Mouse (Mus musculus) midbrain, embryonic 15.5 days (tissue): Measurements from ENCODE around the gene Tmem217. TPM values are rescaled to one million over a fixed set of nuclear protein-coding genes. Genes with fewer than 3 reads are reported as not detected.
"Not testable (repeated sequence)": the region's sequence is repeated elsewhere in the genome, so short reads cannot be mapped to it uniquely, and the experiment has no call there.

ENCODE experiments used
- ATAC-seq: fragments of 200-750 bp; cut with Nextera tagmentation; replicated peaks from 2 replicates; pipeline ENCODE4 v1.8.0; 2017; ENCODE audit warnings: moderate TSS enrichment
- H3K27ac ChIP-seq: fragments of 300-500 bp; sonication (generic); 2 replicates; pipeline ENCODE4 v1.5.1; 2015; ENCODE audit warnings: mild to moderate bottlenecking, inconsistent platforms
- H3K27me3 ChIP-seq: fragments of 300-500 bp; sonication (generic); replicated peaks from 2 replicates; pipeline ENCODE4 v1.6.1; 2015; ENCODE audit warnings: inconsistent platforms
- H3K36me3 ChIP-seq: fragments of 300-500 bp; sonication (generic); replicated peaks from 2 replicates; pipeline ENCODE4 v1.6.1; 2015; ENCODE audit warnings: inconsistent platforms
- H3K4me1 ChIP-seq: fragments of 300-500 bp; sonication (generic); 2 replicates; pipeline ENCODE4 v1.6.1; 2015; ENCODE audit warnings: inconsistent platforms
- H3K4me2 ChIP-seq: fragments of 300-500 bp; sonication (generic); 2 replicates; pipeline ENCODE4 v1.6.1; 2015; ENCODE audit warnings: inconsistent platforms, mild to moderate bottlenecking, moderate library complexity
- H3K4me3 ChIP-seq: fragments of 300-500 bp; sonication (generic); 2 replicates; pipeline ENCODE4 v1.5.1; 2015; ENCODE audit warnings: mild to moderate bottlenecking, inconsistent platforms
- H3K9ac ChIP-seq: fragments of 300-500 bp; sonication (generic); 2 replicates; pipeline ENCODE4 v1.6.1; 2015; ENCODE audit warnings: mild to moderate bottlenecking, inconsistent platforms
- H3K9me3 ChIP-seq: fragments of 300-500 bp; sonication (generic); 2 replicates; pipeline ENCODE4 v1.6.1; 2016; ENCODE audit warnings: inconsistent platforms
- WGBS: fragments of 180-500 bp; shearing (Covaris S2); methylation state at CpG from one replicate; pipeline ENCODE4 v1.1.7; 2015; ENCODE audit warnings: mixed read lengths; 5-methylcytosine and 5-hydroxymethylcytosine counted together
- polyA plus RNA-seq: library from polyadenylated mRNA; unstranded; fragments of >200 nt; fragmentation: Nextera tagmentation; extraction: Ambion mirVana; gene quantifications from 2 replicates; pipeline ENCODE4 v1.2.1, GENCODE M21; 2015

The Tmem217 gene
- polyA plus RNA-seq, 1 experiment from 2014 or later, result 1.7 TPM

DNA sequence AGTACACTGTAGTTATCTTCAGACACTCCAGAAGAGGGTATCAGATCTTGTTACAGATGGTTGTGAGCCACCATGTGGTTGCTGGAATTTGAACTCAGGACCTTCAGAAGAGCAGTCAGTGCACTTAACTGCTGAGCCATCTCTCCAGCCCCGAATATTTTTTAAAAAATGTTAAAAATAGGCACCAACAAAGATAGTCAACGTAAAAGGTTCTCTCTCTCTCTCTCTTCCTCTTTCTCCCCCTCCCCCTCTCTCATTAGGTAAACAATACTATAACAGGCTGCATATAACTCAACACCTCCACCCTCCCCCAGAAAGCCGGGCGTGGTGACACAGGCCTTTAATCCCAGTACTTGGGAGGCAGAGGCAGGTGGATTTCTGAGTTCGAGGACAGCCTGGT lies 33.5 kb downstream of the Tmem217 start:
- H3K27ac ChIP-seq, H3K4me1 ChIP-seq, H3K27me3 ChIP-seq, H3K9me3 ChIP-seq, H3K4me3 ChIP-seq, H3K36me3 ChIP-seq, H3K4me2 ChIP-seq, ATAC-seq, H3K9ac ChIP-seq: not testable (repeated sequence)
- 94% methylated on average over 5 of the region's 5 CpGs for WGBS

GRCm38 (mm10) chr17:29514435-29514834 lies 37.8 kb downstream of the Tmem217 start:
- 3% methylated on average over 11 of the region's 11 CpGs for WGBS
- no peak overlapping the region for H3K4me3 ChIP-seq
- peak; percentile 42; the same call in 1 of the 2 replicates for ATAC-seq
- no peak overlapping the region for H3K9ac ChIP-seq
- H3K36me3 ChIP-seq, result no peaks in the 10 kb centered on the region
- H3K27me3 ChIP-seq, result no peaks in the 10 kb centered on the region
- 0 out of 2 replicates have a peak, but pooled peaks cover 2% of the 10 kb centered on the region for H3K4me1 ChIP-seq
- H3K9me3 ChIP-seq, result no peaks in the 10 kb centered on the region
- H3K27ac ChIP-seq, result 0 out of 2 replicates have a peak overlapping the region, but pooled peaks have one; percentile 34
- no peak overlapping the region for H3K4me2 ChIP-seq

- ATAC-seq, result no peak
- WGBS, result 43% methylated on average over 13 of the region's 13 CpGs
- no peak overlapping the region for H3K4me3 ChIP-seq
Observed at GRCm38 (mm10) chr17:29513044-29513730, 39.0 kb downstream of the Tmem217 start.

GRCm38 (mm10) chr17:29510691-29511090 lies 41.5 kb downstream of the Tmem217 start:
- Histone ChIP-seq H3K4me3 (no peak overlapping the region), H3K4me2 (no peak overlapping the region), H3K9ac (no peak overlapping the region), H3K27me3 (no peaks in the 10 kb centered on the region), H3K9me3 (no peaks in the 10 kb centered on the region), H3K4me1 (0 out of 2 replicates have a peak, but pooled peaks cover 2% of the 10 kb centered on the region), H3K36me3 (no peaks in the 10 kb centered on the region), H3K27ac (no peak overlapping the region)
- 72% methylated on average over 8 of the region's 8 CpGs for WGBS
- no peak for ATAC-seq

More at GRCm38 (mm10) chr17:29513044-29513730, 39.0 kb downstream of the Tmem217 start:
- Histone ChIP-seq H3K9me3 (no peaks in the 10 kb centered on the region), H3K36me3 (no peaks in the 10 kb centered on the region), H3K27ac (no peak overlapping the region), H3K9ac (no peak overlapping the region), H3K27me3 (no peaks in the 10 kb centered on the region), H3K4me1 (0 out of 2 replicates have a peak, but pooled peaks cover 2% of the 10 kb centered on the region), H3K4me2 (no peak overlapping the region)

DNA sequence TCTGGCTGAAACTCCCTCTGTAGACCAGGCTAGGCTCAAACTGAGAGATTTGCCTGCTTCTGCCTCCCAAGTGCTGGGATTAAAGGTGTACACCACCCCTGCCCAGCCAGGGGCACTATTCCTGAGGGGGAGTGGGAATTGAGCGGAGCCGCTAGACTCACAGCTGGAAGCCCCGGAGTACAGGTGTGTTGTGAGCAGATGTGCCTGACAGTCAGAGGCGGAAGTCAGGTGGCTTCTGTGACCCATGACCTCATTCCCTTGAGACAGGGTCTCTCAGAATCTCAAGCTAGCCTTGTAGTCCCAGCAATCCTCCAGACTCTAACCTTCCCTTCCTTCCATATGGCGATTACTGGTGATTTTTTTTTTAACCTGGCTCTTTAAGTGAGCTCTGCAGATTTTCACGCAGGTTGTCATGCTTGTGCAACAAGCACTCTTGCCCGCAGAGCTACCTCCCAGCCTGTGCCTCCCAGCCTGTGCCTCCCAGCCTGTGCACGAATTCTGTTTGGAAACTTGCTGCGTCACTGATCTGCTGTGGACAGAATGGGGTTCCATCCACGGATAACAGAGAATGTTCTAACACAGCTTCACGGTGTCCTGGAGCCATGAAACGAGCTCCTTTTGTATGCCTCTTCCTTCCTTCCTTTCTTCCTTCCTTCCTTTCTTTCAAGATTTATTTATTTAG lies 43.1 kb downstream of the Tmem217 start:
- no peak overlapping the region for H3K4me3 ChIP-seq
- H3K9ac ChIP-seq, result no peak overlapping the region
- H3K4me2 ChIP-seq, result no peak overlapping the region
- H3K36me3 ChIP-seq, result no peaks in the 10 kb centered on the region
- H3K4me1 ChIP-seq, result no peaks in the 10 kb centered on the region
- ATAC-seq, result no peak
- H3K27ac ChIP-seq, result no peak overlapping the region
- H3K9me3 ChIP-seq, result no peaks in the 10 kb centered on the region
- H3K27me3 ChIP-seq, result no peaks in the 10 kb centered on the region
- WGBS, result 80% methylated on average over 12 of the region's 12 CpGs

DNA sequence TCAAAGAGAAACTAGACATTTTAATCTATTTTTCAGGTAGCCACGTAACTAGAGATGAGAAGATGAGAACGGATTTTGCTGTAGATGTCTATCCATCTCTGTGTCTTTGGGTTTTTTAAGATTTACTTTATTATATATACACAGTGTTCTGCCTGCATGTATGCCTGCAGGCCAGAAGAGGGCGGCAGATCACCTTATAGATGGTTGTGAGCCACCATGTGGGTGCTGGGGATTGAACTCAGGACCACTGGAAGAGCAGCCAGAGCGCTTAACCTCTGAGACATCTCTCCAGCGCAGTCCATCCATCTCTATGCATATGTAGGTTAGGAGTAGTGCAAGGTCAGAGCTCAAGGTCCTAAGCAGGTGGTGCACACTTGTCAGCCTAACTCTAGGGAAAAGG lies 48.5 kb downstream of the Tmem217 start:
- Histone ChIP-seq H3K36me3 (no peaks in the 10 kb centered on the region), H3K9me3 (no peaks in the 10 kb centered on the region), H3K27me3 (0 out of 2 replicates have a peak, but pooled peaks cover 4% of the 10 kb centered on the region), H3K4me3 (no peak overlapping the region), H3K4me2 (no peak overlapping the region), H3K9ac (no peak overlapping the region), H3K27ac (no peak overlapping the region), H3K4me1 (no peaks in the 10 kb centered on the region)
- WGBS, result 78% methylated on average over 5 of the region's 5 CpGs
- ATAC-seq, result no peak

- Histone ChIP-seq H3K4me3 (no peak overlapping the region), H3K4me1 (no peaks in the 10 kb centered on the region), H3K4me2 (peak overlapping the region; percentile 4; the same call in 1 of the 2 replicates), H3K9ac (no peak overlapping the region), H3K27ac (no peak overlapping the region), H3K9me3 (no peaks in the 10 kb centered on the region), H3K36me3 (no peaks in the 10 kb centered on the region), H3K27me3 (0 out of 2 replicates have a peak, but pooled peaks cover 4% of the 10 kb centered on the region)
- no peak for ATAC-seq
- WGBS, result 22% methylated on average over 32 of the region's 32 CpGs
Observed at GRCm38 (mm10) chr17:29502669-29503665, 49.2 kb downstream of the Tmem217 start.

DNA sequence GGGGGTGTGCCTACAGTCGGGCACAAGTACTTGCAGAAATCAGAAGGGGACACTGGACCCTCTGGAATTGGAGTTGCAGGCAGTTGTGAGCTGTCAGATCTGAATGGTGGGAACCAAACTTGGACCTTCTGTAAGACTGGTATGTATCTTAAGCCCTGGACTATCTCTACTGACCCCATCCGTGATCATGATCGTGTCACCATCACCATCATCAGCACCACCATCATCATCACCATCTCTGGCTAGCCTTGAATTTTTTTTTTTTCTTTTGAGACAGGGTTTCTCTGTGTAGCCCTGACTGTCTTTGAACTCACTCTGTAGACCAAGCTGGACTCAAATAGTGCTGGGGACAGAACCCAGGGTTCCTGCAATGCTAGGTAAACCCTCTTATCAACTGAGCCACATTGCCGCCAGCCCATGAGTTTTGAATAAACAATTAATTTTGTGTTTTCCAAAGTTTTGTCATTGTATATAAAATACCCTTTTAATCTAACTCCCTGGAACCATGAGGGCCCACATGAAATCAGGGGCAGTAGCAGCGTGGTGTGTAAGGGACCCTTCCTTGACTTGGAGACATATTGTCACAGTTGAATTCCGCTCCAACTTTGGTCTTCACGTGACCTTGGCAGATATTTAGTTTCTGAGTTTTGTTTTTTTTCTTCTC lies 50.0 kb downstream of the Tmem217 start:
- no peaks in the 10 kb centered on the region for H3K36me3 ChIP-seq
- no peaks in the 10 kb centered on the region for H3K4me1 ChIP-seq
- 0 out of 2 replicates have a peak, but pooled peaks cover 4% of the 10 kb centered on the region for H3K27me3 ChIP-seq
- H3K9me3 ChIP-seq, result no peaks in the 10 kb centered on the region
- H3K4me2 ChIP-seq, result no peak overlapping the region
- no peak overlapping the region for H3K4me3 ChIP-seq
- WGBS, result 83% methylated on average over 7 of the region's 7 CpGs
- no peak overlapping the region for H3K27ac ChIP-seq
- ATAC-seq, result no peak
- H3K9ac ChIP-seq, result no peak overlapping the region

DNA sequence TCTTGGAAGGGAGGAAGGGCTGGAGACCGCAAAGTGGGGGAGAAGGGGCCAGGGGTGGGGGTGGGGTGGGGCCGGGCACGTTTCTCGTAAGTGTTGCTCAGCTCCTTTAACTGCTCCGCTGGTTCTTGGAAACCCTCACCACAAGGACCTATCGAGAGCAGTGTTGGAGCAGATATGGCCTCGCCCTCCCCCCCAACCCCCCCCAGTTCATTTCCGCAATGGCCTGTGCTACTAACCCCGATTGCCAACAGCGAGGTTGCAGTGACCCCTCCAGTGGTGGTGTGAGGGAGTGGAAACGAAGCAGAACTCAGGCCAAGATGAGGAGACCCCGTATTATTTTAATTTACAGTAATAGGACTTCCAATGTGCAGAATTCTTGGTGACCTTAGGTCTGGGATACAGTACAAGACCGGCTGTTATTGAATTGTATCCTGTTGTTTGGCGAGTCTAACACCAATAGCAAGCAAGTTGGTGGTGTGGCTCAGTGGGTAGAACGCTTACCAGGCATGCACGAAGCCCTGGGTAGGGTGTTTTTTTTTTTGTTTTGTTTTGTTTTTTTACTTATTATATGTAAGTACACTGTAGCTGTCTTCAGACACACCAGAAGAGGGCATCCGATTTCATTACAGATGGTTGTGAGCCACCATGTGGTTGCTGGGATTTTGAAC lies 51.2 kb downstream of the Tmem217 start:
- H3K4me2 ChIP-seq, result no peak overlapping the region
- WGBS, result 81% methylated on average over 17 of the region's 17 CpGs
- no peaks in the 10 kb centered on the region for H3K9me3 ChIP-seq
- no peak for ATAC-seq
- no peak overlapping the region for H3K4me3 ChIP-seq
- no peak overlapping the region for H3K27ac ChIP-seq
- H3K36me3 ChIP-seq, result no peaks in the 10 kb centered on the region
- 0 out of 2 replicates have a peak, but pooled peaks cover 4% of the 10 kb centered on the region for H3K27me3 ChIP-seq
- H3K4me1 ChIP-seq, result no peaks in the 10 kb centered on the region
- H3K9ac ChIP-seq, result no peak overlapping the region

GRCm38 (mm10) chr17:29500243-29500740 lies 51.9 kb downstream of the Tmem217 start:
- Histone ChIP-seq H3K4me2 (no peak overlapping the region), H3K9ac (no peak overlapping the region), H3K4me1 (no peaks in the 10 kb centered on the region), H3K9me3 (no peaks in the 10 kb centered on the region), H3K4me3 (no peak overlapping the region), H3K36me3 (no peaks in the 10 kb centered on the region), H3K27ac (no peak overlapping the region), H3K27me3 (0 out of 2 replicates have a peak, but pooled peaks cover 4% of the 10 kb centered on the region)
- WGBS, result 80% methylated on average over 7 of the region's 7 CpGs
- no peak for ATAC-seq

DNA sequence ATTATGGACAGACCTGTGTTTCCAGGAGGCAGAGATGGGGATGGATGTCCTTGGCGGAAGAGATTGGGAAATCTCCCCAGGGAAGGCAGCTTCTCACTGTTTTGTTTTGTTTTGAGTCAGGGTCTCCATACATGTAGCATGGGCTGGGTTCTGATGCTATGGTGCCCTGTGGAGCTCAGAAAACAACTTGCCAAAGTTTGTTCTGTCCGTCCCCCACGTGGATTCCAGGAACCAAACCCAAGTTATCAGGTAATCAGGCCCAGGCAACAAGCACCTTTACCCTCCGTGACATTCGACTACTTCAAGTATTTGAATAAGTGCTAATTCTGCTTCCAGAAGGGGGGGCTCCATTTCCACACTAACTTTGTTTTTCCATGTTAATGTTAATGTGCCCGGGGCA lies 52.7 kb downstream of the Tmem217 start:
- 81% methylated on average over 6 of the region's 6 CpGs for WGBS
- no peaks in the 10 kb centered on the region for H3K9me3 ChIP-seq
- no peak for ATAC-seq
- no peak overlapping the region for H3K4me2 ChIP-seq
- H3K9ac ChIP-seq, result no peak overlapping the region
- H3K27ac ChIP-seq, result no peak overlapping the region
- H3K27me3 ChIP-seq, result 0 out of 2 replicates have a peak, but pooled peaks cover 4% of the 10 kb centered on the region
- H3K4me1 ChIP-seq, result no peaks in the 10 kb centered on the region; the same call in 1 of the 2 replicates
- H3K36me3 ChIP-seq, result peaks cover 3% of the 10 kb centered on the region; the same call in 1 of the 2 replicates
- H3K4me3 ChIP-seq, result no peak overlapping the region
